Comparison of ENCODE assay signal across 12 mouse cellular contexts in the genomic region with DNA sequence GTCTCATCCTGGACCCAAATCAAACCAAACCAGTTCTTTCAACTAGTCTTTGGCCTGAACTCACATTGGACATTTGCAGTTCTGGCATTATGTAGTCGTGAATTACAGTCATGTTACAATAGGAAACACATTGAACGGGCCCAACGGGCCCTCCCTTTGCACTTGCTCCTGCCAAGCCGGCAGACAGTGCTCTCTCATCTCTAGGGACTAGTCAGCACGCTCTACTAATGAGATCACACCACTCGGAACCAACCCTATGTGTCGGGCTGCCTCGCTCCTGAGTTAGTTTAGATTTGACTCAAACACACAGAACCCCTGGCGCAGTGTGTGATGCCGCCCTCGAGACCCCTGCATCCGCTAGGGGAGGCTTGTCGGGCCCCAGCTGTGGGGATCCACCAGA. TPM values are rescaled to one million over a fixed set of nuclear protein-coding genes. Genes with fewer than 3 reads are reported as not detected.
DNase-seq lines count a peak whose midpoint lies in the region; ATAC-seq and TF ChIP-seq lines count a peak whose summit lies in the region.
"Had no signal": no experiment of that assay in that cellular context is flagged by ENCODE, and none has a peak within 500 bp of the region (broad histone marks: within the 10 kb centered on the region; RNA-seq: fewer than 3 reads in every experiment).

No protein-coding gene starts in this region.

- no peak overlapping the region for H3K4me2 ChIP-seq in intestine, postnatal 0 days (replicated peaks; ENCODE audit: low read depth)
- H3K4me2 ChIP-seq in intestine, embryonic 16.5 days (ENCODE audit: low read depth, low read length): no peak overlapping the region
- no peak overlapping the region for H3K4me2 ChIP-seq in limb, embryonic 13.5 days (replicated peaks)
- H3K4me2 ChIP-seq: liver, embryonic 12.5 days had no signal

- no peak overlapping the region for H3K9ac ChIP-seq in intestine, postnatal 0 days (ENCODE audit: low read depth, low read length)
- no peak overlapping the region for H3K9ac ChIP-seq in intestine, embryonic 16.5 days (ENCODE audit: low read depth, low read length)
- H3K9ac ChIP-seq in ES-E14 (ENCODE audit: insufficient read depth, low read depth, low read length, poor library complexity, severe bottlenecking): peak overlapping the region; percentile 61; the same call in 1 of the 2 replicates
- H3K9ac ChIP-seq in limb, embryonic 13.5 days: no peak overlapping the region; the same call in 1 of the 2 replicates
- H3K9ac ChIP-seq: liver, embryonic 12.5 days had no signal

- no peaks in the 10 kb centered on the region for H3K36me3 ChIP-seq in intestine, postnatal 0 days (ENCODE audit: control insufficient read depth, insufficient read depth)
- H3K36me3 ChIP-seq in intestine, embryonic 16.5 days (ENCODE audit: control insufficient read depth, insufficient read depth, low read length): no peaks in the 10 kb centered on the region
- H3K36me3 ChIP-seq in ES-E14 (ENCODE audit: control insufficient read depth, insufficient read depth, low read length, poor library complexity, severe bottlenecking): no peaks in the 10 kb centered on the region
- H3K36me3 ChIP-seq in limb, embryonic 13.5 days: no peaks in the 10 kb centered on the region
- H3K36me3 ChIP-seq: liver, embryonic 12.5 days had no signal

- no peak for DNase-seq in ES-E14 (ENCODE audit: low read depth, low spot score)
- peak; percentile 68 for DNase-seq in gastrocnemius, adult 2 months
- DNase-seq in adrenal gland, postnatal 14 days: no peak
- DNase-seq: cerebellum, adult 9-11 months; layer of hippocampus, postnatal 36 days; thymus, postnatal 4 days had no signal

- WGBS in intestine, postnatal 0 days: 81% methylated on average over 13 of the region's 13 CpGs
- WGBS in intestine, embryonic 16.5 days: 77% methylated on average over 13 of the region's 13 CpGs
- 69% methylated on average over 13 of the region's 13 CpGs for WGBS in limb, embryonic 13.5 days

- no peaks in the 10 kb centered on the region; the same call in 1 of the 2 replicates for H3K4me1 ChIP-seq in intestine, postnatal 0 days (replicated peaks; ENCODE audit: control insufficient read depth, insufficient read depth, low read length)
- H3K4me1 ChIP-seq in intestine, embryonic 16.5 days (ENCODE audit: control insufficient read depth, insufficient read depth, low read length): peaks cover 5% of the 10 kb centered on the region
- H3K4me1 ChIP-seq in ES-E14 (ENCODE audit: control insufficient read depth in 2 of 2, insufficient read depth in 2 of 2, low read length in 2 of 2, poor library complexity in 1 of 2): peaks cover 4 to 41% of the 10 kb centered on the region in 2 experiments; a peak in 3 of 4 replicates
- H3K4me1 ChIP-seq in limb, embryonic 13.5 days: peaks cover 35% of the 10 kb centered on the region
- H3K4me1 ChIP-seq: liver, embryonic 12.5 days had no signal

- no peaks in the 10 kb centered on the region for H3K27me3 ChIP-seq in intestine, postnatal 0 days (replicated peaks; ENCODE audit: control insufficient read depth, insufficient read depth, low read length)
- H3K27me3 ChIP-seq in intestine, embryonic 16.5 days (replicated peaks; ENCODE audit: control insufficient read depth, insufficient read depth, low read length): no peaks in the 10 kb centered on the region
- no peaks in the 10 kb centered on the region for H3K27me3 ChIP-seq in limb, embryonic 13.5 days
- H3K27me3 ChIP-seq: liver, embryonic 12.5 days had no signal

- H3K9me3 ChIP-seq in intestine, postnatal 0 days (ENCODE audit: control insufficient read depth): no peaks in the 10 kb centered on the region
- H3K9me3 ChIP-seq in intestine, embryonic 16.5 days (ENCODE audit: control insufficient read depth, low read length): no peaks in the 10 kb centered on the region
- no peaks in the 10 kb centered on the region for H3K9me3 ChIP-seq in ES-E14 (ENCODE audit: control insufficient read depth, insufficient read depth, low read depth, low read length)
- H3K9me3 ChIP-seq in limb, embryonic 13.5 days: no peaks in the 10 kb centered on the region
- H3K9me3 ChIP-seq: liver, embryonic 12.5 days had no signal

- H3K4me3 ChIP-seq in intestine, postnatal 0 days (ENCODE audit: low read depth, low read length): no peak overlapping the region
- H3K4me3 ChIP-seq in intestine, embryonic 16.5 days (ENCODE audit: low read length): no peak overlapping the region
- H3K4me3 ChIP-seq in ES-E14 (ENCODE audit: insufficient read depth in 1 of 2, low read depth in 1 of 2, low read length in 2 of 2, poor library complexity in 1 of 2, severe bottlenecking in 1 of 2): no peak overlapping the region
- no peak overlapping the region for H3K4me3 ChIP-seq in gastrocnemius, adult 2 months
- no peak overlapping the region for H3K4me3 ChIP-seq in limb, embryonic 13.5 days
- H3K4me3 ChIP-seq: liver, embryonic 12.5 days had no signal

- TF ChIP-seq CTCF in intestine, postnatal 0 days (IDR thresholded peaks at IDR 0.05; ENCODE audit: low read depth): no peak
- TF ChIP-seq CTCF in gastrocnemius, adult 2 months (IDR thresholded peaks at IDR 0.05): no peak

- H3K27ac ChIP-seq in intestine, postnatal 0 days (ENCODE audit: low read depth, low read length): peak overlapping the region; percentile 46; the same call in 1 of the 2 replicates
- H3K27ac ChIP-seq in intestine, embryonic 16.5 days (ENCODE audit: low read length): no peak overlapping the region
- peak overlapping the region; percentile 92; the same call in 1 of the 2 replicates for H3K27ac ChIP-seq in ES-E14 (ENCODE audit: insufficient read depth, low read depth, low read length, poor library complexity, severe bottlenecking)
- peak overlapping the region; percentile 61 for H3K27ac ChIP-seq in gastrocnemius, adult 2 months
- peak overlapping the region; percentile 61; the same call in 1 of the 2 replicates for H3K27ac ChIP-seq in limb, embryonic 13.5 days
- H3K27ac ChIP-seq: liver, embryonic 12.5 days had no signal

- no peak for ATAC-seq in intestine, postnatal 0 days
- ATAC-seq in intestine, embryonic 16.5 days: no peak
- ATAC-seq in limb, embryonic 13.5 days (ENCODE audit: low FRiP score, low read depth): no peak
- no peak for ATAC-seq in megakaryocyte, adult 5-6 weeks (ENCODE audit: poor library complexity, severe bottlenecking)
- ATAC-seq: liver, embryonic 12.5 days had no signal

- in situ Hi-C loops in ES-E14 (cut with MboI; ENCODE audit: low sequenced_read_pairs in 2 of 2, unreplicated experiment in 2 of 2): no loop called here

- intact Hi-C loops in gastrocnemius, adult 2 months (cut with DNase I): no loop called here

TF ChIP-seq in ES-E14, 5 proteins besides CTCF, POLR2A, EP300 and RAD21:
- TF ChIP-seq CHD2 (IDR thresholded peaks at IDR 0.05; ENCODE audit: low read depth, low read length) (no peak), HCFC1 (IDR thresholded peaks at IDR 0.05; ENCODE audit: borderline replicate concordance, insufficient read depth, low read length) (no peak), ZC3H11A (IDR thresholded peaks at IDR 0.05; ENCODE audit: borderline replicate concordance, low read depth, low read length) (no peak), MAFK (IDR thresholded peaks at IDR 0.05; ENCODE audit: insufficient read depth, low read depth, low read length) (no peak)
TF ChIP-seq in ES-E14: peak in this region for 0.

RNA-seq across cellular contexts. Expression of a gene that starts 7.0 kb away (rescaled TPM):
- polyA plus RNA-seq in intestine, postnatal 0 days (2015; fragmentation: Nextera tagmentation; extraction: Ambion mirVana): 476 and 488 TPM in 2 replicates
- 248 and 311 TPM in 2 replicates for polyA plus RNA-seq in intestine, embryonic 16.5 days (2015; fragmentation: Nextera tagmentation; extraction: Ambion mirVana)
- 11.4 and 15.4 TPM in 2 replicates for total RNA-seq in ES-E14 (2012; rRNA removed)
- total RNA-seq in gastrocnemius, adult 2 months (2021): 1 to 10 TPM; 4.1 to 7.2 TPM
- 15.2 and 18.4 TPM in 2 replicates for polyA plus RNA-seq in limb, embryonic 13.5 days (2015; fragmentation: Nextera tagmentation; extraction: Ambion mirVana)
- total RNA-seq in adrenal gland, postnatal 14 days (2021): 12.2 and 30.5 TPM in 2 replicates
- total RNA-seq in megakaryocyte, adult 5-6 weeks (2015): 1.8 and 2.0 TPM in 2 replicates
- total RNA-seq in megakaryocyte, adult 5-6 weeks (2017): not detected in 2 replicates
- total RNA-seq: neutrophil, adult 5-6 weeks had no signal

RNA-seq across cellular contexts. Expression of a gene that starts 52.6 kb away (rescaled TPM):
- polyA plus RNA-seq in intestine, postnatal 0 days (2015; fragmentation: Nextera tagmentation; extraction: Ambion mirVana): 21.2 and 21.3 TPM in 2 replicates
- 28.9 and 30.7 TPM in 2 replicates for polyA plus RNA-seq in intestine, embryonic 16.5 days (2015; fragmentation: Nextera tagmentation; extraction: Ambion mirVana)
- 9.4 and 11.0 TPM in 2 replicates for total RNA-seq in ES-E14 (2012; rRNA removed)
- total RNA-seq in gastrocnemius, adult 2 months (2021): 10 to 100 TPM; 17.1 to 19.0 TPM
- polyA plus RNA-seq in limb, embryonic 13.5 days (2015; fragmentation: Nextera tagmentation; extraction: Ambion mirVana): 31.6 and 32.6 TPM in 2 replicates
- total RNA-seq in adrenal gland, postnatal 14 days (2021): 26.0 and 30.1 TPM in 2 replicates
- total RNA-seq in megakaryocyte, adult 5-6 weeks (2015): 14.6 and 22.8 TPM in 2 replicates
- total RNA-seq in megakaryocyte, adult 5-6 weeks (2017): 4.6 and 5.9 TPM in 2 replicates

RNA-seq across cellular contexts. Expression of a gene that starts 57.3 kb away (rescaled TPM):
- 1.7 and 1.9 TPM in 2 replicates for polyA plus RNA-seq in intestine, postnatal 0 days (2015; fragmentation: Nextera tagmentation; extraction: Ambion mirVana)
- polyA plus RNA-seq in intestine, embryonic 16.5 days (2015; fragmentation: Nextera tagmentation; extraction: Ambion mirVana): 2.6 and 3.1 TPM in 2 replicates
- total RNA-seq in ES-E14 (2012; rRNA removed): 1.0 and 1.2 TPM in 2 replicates
- not detected for total RNA-seq in gastrocnemius, adult 2 months (2021)
- 0.19 and 0.22 TPM in 2 replicates for polyA plus RNA-seq in limb, embryonic 13.5 days (2015; fragmentation: Nextera tagmentation; extraction: Ambion mirVana)
- total RNA-seq in adrenal gland, postnatal 14 days (2021): 0.56 and 0.67 TPM in 2 replicates
- total RNA-seq in megakaryocyte, adult 5-6 weeks (2015): 0.29 TPM in 1 of 2 replicates, not detected in the other
- total RNA-seq in megakaryocyte, adult 5-6 weeks (2017): not detected in 2 replicates
- total RNA-seq: neutrophil, adult 5-6 weeks had no signal
